Mouse (Mus musculus) brain, embryonic 14.5 days (tissue): ENCODE data around the gene Ric1.

ENCODE experiments used
- CTCF ChIP-seq: fragments of 200-500 bp; IDR thresholded peaks from 2 replicates; pipeline ENCODE4 v1.5.1; 2012; ENCODE audit warnings: inconsistent platforms, mild to moderate bottlenecking, moderate library complexity, borderline replicate concordance; ENCODE audit not compliant: insufficient read depth, insufficient read length; ENCODE audit errors: extremely low read depth
- POLR2A ChIP-seq: fragments of 200-500 bp; IDR thresholded peaks from 2 replicates; pipeline ENCODE4 v1.6.1; 2012; ENCODE audit warnings: mild to moderate bottlenecking, inconsistent platforms, borderline replicate concordance; ENCODE audit not compliant: poor library complexity, insufficient read depth, insufficient read length, severe bottlenecking; ENCODE audit errors: extremely low read depth

- TF ChIP-seq POLR2A (no peak), CTCF (no peak)
Observed at GRCm38 (mm10) chr19:29488420-29488819, 33.7 kb upstream of the Ric1 start.
